Mouse (Mus musculus) heart, embryonic 12.5 days (tissue): Measurements from ENCODE around the gene Phf5a. TPM values are rescaled to one million over a fixed set of nuclear protein-coding genes. Genes with fewer than 3 reads are reported as not detected.

ENCODE experiments used
- polyA plus RNA-seq: library from polyadenylated mRNA; unstranded; fragments of >200 nt; fragmentation: Nextera tagmentation; extraction: Ambion mirVana; gene quantifications from 2 replicates; pipeline ENCODE4 v1.2.1, GENCODE M21; 2016

Phf5a gene
- polyA plus RNA-seq, 1 experiment from 2014 or later, result 88.9 TPM

Other genes with a start within 250 kb of the Phf5a start
- gene L3mbtl2, start 208.0 kb downstream of the Phf5a start, polyA plus RNA-seq, result 19.4 and 20.3 TPM in 2 replicates
- 0.75 and 0.82 TPM in 2 replicates for gene Chadl, start 174.6 kb downstream of the Phf5a start, polyA plus RNA-seq
- 27.4 and 30.8 TPM in 2 replicates for gene Zc3h7b, start 126.9 kb downstream of the Phf5a start, polyA plus RNA-seq
- gene Rangap1, start 126.4 kb downstream of the Phf5a start, polyA plus RNA-seq, result 102 and 106 TPM in 2 replicates
- 26.0 and 27.8 TPM in 2 replicates for gene Tef, start 69.5 kb downstream of the Phf5a start, polyA plus RNA-seq
- 14.6 and 14.7 TPM in 2 replicates for gene Tob2, start 13.1 kb downstream of the Phf5a start, polyA plus RNA-seq
- gene Aco2, start 398 bp upstream of the Phf5a start, polyA plus RNA-seq, result 497 and 519 TPM in 2 replicates
- 106 and 121 TPM in 2 replicates for gene Polr3h, start 54.3 kb upstream of the Phf5a start, polyA plus RNA-seq
- gene Csdc2, start 64.8 kb upstream of the Phf5a start, polyA plus RNA-seq, result 6.2 and 6.3 TPM in 2 replicates
- gene Pmm1, start 89.0 kb upstream of the Phf5a start, polyA plus RNA-seq, result 17.7 and 19.6 TPM in 2 replicates
- gene 1700029P11Rik, start 108.6 kb upstream of the Phf5a start, polyA plus RNA-seq, result not detected in 2 replicates
- gene Xrcc6, start 115.9 kb upstream of the Phf5a start, polyA plus RNA-seq, result 68.7 and 80.2 TPM in 2 replicates
- 22.8 and 24.6 TPM in 2 replicates for gene Desi1, start 162.0 kb upstream of the Phf5a start, polyA plus RNA-seq
- gene Snu13, start 175.7 kb upstream of the Phf5a start, polyA plus RNA-seq, result 150 and 157 TPM in 2 replicates
- not detected in 2 replicates for gene 4930407I10Rik, start 187.2 kb upstream of the Phf5a start, polyA plus RNA-seq
- not detected in 2 replicates for gene Mei1, start 198.1 kb upstream of the Phf5a start, polyA plus RNA-seq